Mouse (Mus musculus): Measurements from ENCODE around the gene Aknad1.

DNA sequence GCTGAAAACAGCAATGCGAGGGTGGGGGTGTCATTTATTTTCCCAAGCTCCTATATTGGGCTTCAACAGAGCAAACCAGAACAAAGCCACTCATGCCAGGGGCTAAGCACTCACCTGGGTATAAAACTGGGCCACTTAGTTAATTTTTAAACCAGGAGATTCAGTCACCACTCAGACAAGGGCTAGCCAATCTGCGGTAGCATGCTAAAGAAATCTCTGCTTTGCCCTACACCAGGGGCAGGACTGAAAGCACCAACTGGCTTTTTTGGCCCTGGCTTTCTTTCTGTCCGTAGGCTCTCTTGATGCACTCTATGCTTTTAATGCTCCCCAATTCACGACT, 49.0 kb downstream of the Aknad1 start:
- TF ChIP-seq CTCF (conservative IDR thresholded peaks at IDR 0.05; ENCODE audit: insufficient read depth, insufficient read length, low read depth, low read length) = no peak
- TF ChIP-seq POLR2A (IDR thresholded peaks at IDR 0.05; ENCODE audit: low read depth, low read length) = no peak
